Mouse (Mus musculus): ENCODE results near the gene Tmem95.
A peak's percentile ranks its signal among the peaks of the same experiment; 100 is the strongest.
"Not testable (repeated sequence)": the region's sequence is repeated elsewhere in the genome, so short reads cannot be mapped to it uniquely, and the experiment has no call there.

Gene Tmem95

GRCm38 (mm10) chr11:69877878-69878277 is at the start of gene Tmem95:
TSS of gene Tmem95 (minus strand) at chr11:69878018.
- no peak for DNase-seq

GRCm38 (mm10) chr11:69927501-69927900 is 49.7 kb upstream of the Tmem95 start:
- DNase-seq = no peak

- DNase-seq = no peak
Measured at GRCm38 (mm10) chr11:69922796-69923195, 45.0 kb upstream of the Tmem95 start.

DNA sequence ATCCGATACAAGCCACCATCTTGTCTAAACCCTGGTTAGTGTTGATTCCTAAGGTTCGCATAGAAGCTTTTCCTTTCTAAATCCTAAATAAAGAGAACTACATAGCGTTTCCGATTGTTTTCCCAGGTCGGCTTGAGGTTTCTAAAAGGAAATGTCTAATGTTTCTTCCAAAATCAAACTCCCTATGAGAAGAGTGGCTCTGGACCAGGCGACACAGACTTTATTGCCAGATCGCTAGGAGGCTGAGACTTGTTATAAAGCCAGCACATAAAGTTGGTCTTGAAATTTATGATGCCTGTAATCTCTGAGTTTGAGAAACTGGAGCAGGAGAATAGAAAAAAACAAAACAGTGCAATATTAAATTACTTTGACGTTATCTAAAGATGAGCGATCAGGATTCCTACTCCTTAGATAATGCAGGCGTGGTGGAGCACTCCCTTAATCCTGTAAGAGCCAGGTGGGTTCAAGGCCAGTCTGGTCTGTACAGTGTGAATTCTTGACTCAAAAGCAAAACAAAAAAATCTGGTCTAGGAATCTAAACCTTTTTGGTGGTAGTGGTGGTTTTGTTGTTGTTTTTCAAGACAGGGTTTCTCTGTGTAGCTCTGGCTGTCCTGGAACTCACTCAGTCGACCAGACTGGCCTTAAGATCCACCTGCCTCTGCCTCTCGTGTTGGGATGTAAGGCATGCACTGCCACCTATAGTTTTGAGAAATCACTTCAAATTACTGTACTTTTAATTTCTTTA is 44.4 kb upstream of the Tmem95 start:
- no peak for DNase-seq

DNA sequence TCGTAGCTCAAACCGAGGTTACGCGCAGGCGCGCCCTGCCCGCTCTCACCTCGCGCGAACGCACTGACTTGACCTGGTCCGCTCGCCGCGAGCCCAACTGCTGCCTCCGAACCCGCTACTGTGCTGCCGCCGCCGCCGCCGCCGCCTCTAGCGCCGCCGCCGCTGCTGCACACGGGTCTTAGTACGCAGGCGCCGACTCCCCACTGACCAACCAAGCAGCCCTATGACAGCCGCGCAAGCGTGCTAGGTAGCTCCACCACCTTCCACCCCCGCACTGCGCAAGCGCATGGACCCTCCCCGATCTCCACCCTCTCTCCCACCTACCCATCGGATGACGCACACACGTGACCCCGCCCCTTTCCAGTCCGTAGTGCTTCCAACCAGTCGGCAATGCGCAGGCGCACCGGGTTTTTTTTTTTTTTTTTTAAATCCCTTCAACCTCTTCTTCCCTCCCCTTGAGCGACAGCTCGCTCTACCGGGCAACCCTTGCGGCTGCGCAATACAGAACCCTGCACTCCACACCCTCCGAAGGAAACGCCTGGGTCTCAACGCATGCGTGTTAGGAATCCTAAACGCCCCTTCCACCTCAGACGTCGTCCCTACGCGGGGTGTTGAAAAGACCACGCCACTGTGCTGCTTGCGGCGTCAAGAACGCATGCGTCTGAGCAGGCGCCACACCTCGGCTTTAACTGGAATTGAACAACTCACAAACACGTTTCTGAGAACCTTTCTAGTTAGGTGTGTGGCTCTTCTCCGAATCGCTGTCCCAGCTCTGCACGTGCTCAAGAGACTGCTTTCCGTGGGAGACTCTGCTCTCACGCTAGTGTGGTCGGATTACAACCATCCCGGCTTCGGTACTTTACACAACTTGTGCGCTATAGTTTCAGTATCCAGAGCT is 43.5 kb upstream of the Tmem95 start, which contains the start of gene Eif5a:
Gene Eif5a (minus strand): TSS at position 845 of the 898 bp plus-strand sequence.
- peak; percentile 100 for DNase-seq

GRCm38 (mm10) chr11:69920266-69921031 is 42.6 kb upstream of the Tmem95 start:
- peak in 1 of 2 experiments; percentile 42 for DNase-seq

GRCm38 (mm10) chr11:69919661-69920265 is 41.9 kb upstream of the Tmem95 start:
- DNase-seq = peak; percentile 41 to 72

- no peak for DNase-seq
Measured at GRCm38 (mm10) chr11:69919053-69919452, 41.2 kb upstream of the Tmem95 start.

DNA sequence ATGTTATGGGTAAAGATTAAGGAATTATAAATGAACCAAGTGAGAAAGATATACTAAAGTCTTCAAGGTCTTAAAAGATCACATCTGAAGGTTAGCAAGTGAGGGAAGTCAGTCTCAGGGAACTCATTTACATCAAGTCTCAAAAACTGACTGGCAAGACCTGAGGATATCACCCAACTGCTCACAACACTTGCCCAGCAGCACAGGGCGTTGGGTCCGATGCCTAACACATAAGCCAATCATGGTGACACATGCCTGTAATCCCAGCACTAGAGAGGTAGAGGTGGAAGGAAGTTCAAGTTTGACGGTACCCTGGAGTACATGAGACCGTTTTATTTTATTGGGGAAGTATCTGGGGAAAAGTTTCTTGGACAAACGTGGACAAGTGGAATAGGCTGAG is 40.3 kb upstream of the Tmem95 start:
- DNase-seq = no peak

DNA sequence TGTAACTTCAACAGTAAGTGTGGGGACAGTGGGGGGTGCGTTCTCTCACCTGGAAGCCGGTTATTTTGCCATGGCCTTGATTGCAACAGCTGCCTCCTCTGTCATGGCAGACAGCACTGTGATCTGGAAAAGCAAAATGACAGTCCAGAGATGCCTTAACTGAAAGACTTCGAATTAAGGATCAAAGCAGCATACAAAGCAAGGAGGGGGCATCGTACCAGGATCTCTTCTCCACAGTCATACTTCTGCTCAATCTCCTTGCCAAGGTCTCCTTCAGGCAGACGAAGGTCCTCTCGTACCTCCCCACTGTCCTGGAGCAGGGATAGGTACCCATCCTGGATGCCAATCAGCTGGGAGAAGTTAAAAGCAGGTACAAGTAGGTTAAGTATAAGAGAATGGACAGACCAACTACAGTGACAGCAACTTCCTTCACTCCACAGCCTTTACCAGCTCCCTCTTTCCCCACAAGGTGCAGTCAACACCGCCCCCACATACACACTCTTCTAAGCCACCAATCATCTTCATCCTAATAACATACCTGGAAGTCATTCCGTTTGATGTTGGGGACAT is 39.6 kb upstream of the Tmem95 start:
- no peak for DNase-seq

DNA sequence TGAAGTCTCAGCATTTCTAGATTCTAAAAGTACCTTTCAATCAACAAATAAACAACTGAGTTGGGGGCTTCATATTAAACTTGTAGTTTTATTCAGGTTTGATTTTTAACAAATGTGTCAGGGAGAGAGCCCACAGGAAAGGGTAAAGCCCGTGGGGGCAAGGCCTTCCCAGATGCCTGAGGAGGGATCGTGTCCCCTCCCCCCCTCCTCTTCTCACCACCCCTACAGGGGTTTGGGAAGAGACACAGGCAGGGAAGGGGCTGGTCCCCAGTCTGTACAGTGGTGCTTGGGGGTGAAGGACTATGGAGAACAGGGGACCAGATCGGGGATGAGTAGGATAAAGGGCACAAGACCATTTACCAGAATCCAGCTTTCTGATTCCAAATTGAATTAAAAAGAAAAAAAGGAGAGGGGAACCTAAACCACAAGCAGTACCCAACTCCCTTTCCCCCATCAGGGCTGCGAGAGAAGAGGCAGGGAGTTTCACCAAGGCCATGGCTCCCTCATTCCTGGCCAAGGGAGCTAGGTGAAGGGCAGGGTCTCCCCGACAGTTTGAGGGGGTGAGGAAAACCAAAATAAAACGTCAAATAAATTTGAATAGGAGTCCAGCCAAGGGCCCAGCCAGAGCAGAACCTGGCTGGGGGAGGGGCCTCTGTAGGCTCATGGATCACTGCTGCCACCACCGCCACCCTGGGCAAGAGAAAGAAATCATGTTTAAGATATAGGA is 39.0 kb upstream of the Tmem95 start:
- DNase-seq = not testable (repeated sequence)

GRCm38 (mm10) chr11:69915667-69916627 is 38.1 kb upstream of the Tmem95 start:
- DNase-seq = no peak

DNA sequence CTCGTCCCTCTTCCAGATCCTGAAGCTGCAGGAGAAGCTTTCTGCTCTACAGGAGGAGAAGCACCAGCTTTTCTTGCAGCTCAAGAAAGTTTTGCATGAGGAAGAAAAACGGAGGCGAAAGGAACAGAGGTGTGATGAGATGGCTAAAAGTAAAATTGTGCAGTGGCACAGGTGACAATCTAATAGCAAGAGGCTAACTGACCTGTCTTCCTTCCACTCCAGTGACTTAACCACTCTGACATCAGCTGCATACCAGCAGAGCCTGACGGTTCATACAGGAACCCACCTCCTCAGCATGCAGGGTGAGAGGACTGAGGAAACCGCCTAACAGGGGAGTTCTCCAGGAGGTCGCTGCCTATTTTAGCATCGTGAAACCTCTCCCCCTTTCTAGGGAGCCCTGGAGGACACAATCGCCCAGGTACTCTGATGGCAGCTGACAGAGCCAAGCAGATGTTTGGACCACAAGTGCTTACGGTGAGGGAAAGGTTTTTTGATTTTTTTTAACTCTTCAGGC is 37.2 kb upstream of the Tmem95 start:
- DNase-seq = no peak

DNA sequence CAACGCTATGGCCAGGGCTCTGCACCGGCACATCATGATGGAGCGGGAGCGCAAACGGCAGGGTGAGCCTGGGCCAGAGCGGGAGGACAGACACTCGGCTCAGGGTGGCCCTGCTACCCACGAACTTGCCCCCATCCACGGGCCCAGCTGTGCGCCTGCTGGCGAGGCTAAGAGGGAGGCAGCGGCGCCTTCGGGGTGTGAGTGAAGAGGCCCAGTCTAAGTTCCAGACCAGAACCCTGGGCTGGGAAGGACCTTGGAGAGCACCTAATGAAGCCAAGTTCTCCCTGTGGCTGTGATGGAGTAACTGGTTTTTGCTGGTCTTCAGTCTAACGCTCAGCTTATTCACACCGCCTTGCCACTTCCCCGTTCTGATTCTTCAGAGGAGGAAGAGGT is 36.5 kb upstream of the Tmem95 start:
- no peak for DNase-seq

DNA sequence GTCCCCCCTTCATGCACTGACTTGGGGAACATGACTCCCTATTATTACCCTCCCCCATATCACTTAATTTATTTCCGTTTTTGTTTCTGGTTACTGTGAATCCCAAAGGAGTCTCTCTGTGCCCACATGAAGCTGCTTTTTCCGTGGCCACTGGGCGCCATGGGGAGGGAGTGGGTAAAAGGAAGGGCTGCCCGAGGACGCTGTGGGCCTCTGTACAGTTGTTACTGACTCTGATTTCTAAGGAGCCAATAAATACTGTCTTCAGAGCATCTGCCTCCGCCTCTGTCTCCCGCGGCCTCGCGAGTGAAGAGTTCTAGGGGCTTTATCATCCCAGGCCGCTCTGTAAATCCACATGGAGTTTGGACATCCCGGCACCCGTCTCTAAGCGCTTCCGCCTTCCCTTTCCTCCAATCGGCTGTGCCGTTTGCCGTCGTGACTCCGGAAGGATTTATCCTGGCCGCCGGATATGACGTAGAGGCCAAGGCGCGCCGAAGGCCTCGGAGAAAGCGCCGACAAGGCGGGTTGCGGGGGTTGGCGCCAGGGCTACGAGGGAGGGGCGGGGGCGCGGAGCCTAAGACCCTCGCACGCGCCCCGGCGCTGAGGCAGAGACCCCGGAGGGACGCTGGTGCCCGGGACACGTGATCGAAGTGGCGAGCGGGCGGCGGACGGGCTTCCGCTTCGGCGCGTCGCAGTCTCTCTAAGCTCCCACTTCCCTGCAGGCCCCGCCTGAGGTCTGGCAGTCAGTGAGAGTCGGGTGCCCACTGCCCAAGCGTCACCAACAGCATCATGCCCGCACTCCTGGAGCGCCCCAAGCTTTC is 35.9 kb upstream of the Tmem95 start, which contains the start of gene Gps2:
Gene Gps2 (plus strand): TSS at position 335 of the 818 bp plus-strand sequence.
- peak; percentile 80 to 85 for DNase-seq

- no peak for DNase-seq
Measured at GRCm38 (mm10) chr11:69912716-69913530, 35.1 kb upstream of the Tmem95 start.

DNA sequence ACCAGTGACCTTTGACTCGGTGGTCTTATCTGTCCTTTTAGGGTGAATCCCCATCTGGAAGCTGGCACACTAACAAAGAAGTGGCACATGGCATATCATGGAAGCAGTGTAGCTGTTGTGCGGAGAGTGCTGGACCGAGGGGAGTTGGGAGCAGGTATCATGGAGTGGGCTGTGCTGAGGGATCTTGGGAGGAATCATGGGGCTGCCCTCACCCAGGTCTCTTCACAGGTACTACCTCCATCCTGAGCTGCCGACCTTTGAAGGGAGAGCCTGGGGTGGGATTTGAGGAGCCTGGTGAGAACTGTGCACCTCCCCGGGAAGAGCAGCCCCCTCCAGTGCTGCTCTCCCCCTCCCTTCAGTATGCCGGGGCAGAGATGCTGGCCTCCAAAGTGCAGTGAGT is 33.9 kb upstream of the Tmem95 start:
- DNase-seq = no peak
